Mouse (Mus musculus) embryonic facial prominence, embryonic 11.5 days (tissue): ENCODE data around the gene Dab1. TPM values are rescaled to one million over a fixed set of nuclear protein-coding genes. Genes with fewer than 3 reads are reported as not detected.

Experiments used
- ATAC-seq: fragments of 200-750 bp; cut with Nextera tagmentation; replicated peaks from 2 replicates; pipeline ENCODE4 v1.8.0; 2017; ENCODE audit warnings: low read depth; ENCODE audit not compliant: insufficient number of reproducible peaks, low FRiP score, low TSS enrichment
- DNase-seq: peaks from one replicate; pipeline ENCODE4 v3.0.0-alpha.2; 2015; ENCODE audit warnings: low spot score
- H3K27ac ChIP-seq: fragments of 300-500 bp; sonication (generic); replicated peaks from 2 replicates; pipeline ENCODE4 v1.5.1; 2014; ENCODE audit warnings: mild to moderate bottlenecking, low read depth, low read length, control low read depth
- H3K27me3 ChIP-seq: fragments of 300-500 bp; sonication (generic); 2 replicates; pipeline ENCODE4 v1.6.1; 2014; ENCODE audit warnings: mild to moderate bottlenecking, low read length, moderate library complexity, mixed read lengths; ENCODE audit not compliant: control insufficient read depth, insufficient read depth
- H3K36me3 ChIP-seq: fragments of 300-500 bp; sonication (generic); replicated peaks from 2 replicates; pipeline ENCODE4 v1.6.1; 2014; ENCODE audit warnings: low read depth, mild to moderate bottlenecking, low read length, moderate library complexity, mixed read lengths; ENCODE audit not compliant: control insufficient read depth, insufficient read depth
- H3K4me1 ChIP-seq: fragments of 300-500 bp; sonication (generic); 2 replicates; pipeline ENCODE4 v1.6.1; 2014; ENCODE audit warnings: low read length, mixed read lengths; ENCODE audit not compliant: control insufficient read depth, insufficient read depth
- H3K4me2 ChIP-seq: fragments of 300-500 bp; sonication (generic); 2 replicates; pipeline ENCODE4 v1.6.1; 2014; ENCODE audit warnings: low read depth, mild to moderate bottlenecking, control low read depth, low read length, moderate library complexity
- H3K4me3 ChIP-seq: fragments of 300-500 bp; sonication (generic); 2 replicates; pipeline ENCODE4 v1.5.1; 2014; ENCODE audit warnings: low read depth, low read length, control low read depth
- H3K9ac ChIP-seq: fragments of 300-500 bp; sonication (generic); replicated peaks from 2 replicates; pipeline ENCODE4 v1.6.1; 2014; ENCODE audit warnings: mild to moderate bottlenecking, control low read depth, low read length
- H3K9me3 ChIP-seq: fragments of 300-500 bp; sonication (generic); replicated peaks from 2 replicates; pipeline ENCODE4 v1.6.1; 2016; ENCODE audit warnings: mild to moderate bottlenecking, low read length, inconsistent platforms, mixed read lengths; ENCODE audit not compliant: control insufficient read depth
- WGBS: fragments of 180-500 bp; shearing (Covaris S2); extraction: QIAGEN DNeasy Blood & Tissue Kit; methylation state at CpG from one replicate; pipeline ENCODE4 v1.1.7; 2014; 5-methylcytosine and 5-hydroxymethylcytosine counted together
- polyA plus RNA-seq: library from polyadenylated mRNA; unstranded; fragments of >200 nt; fragmentation: Nextera tagmentation; extraction: Ambion mirVana; gene quantifications from 2 replicates; pipeline ENCODE4 v1.2.1, GENCODE M21; 2014

The Dab1 gene
- polyA plus RNA-seq, 1 experiment from 2014 or later = 17.6 TPM

GRCm38 (mm10) chr4:104229296-104229695, 610.1 kb downstream of the Dab1 start:
- Histone ChIP-seq H3K36me3 (no peaks in the 10 kb centered on the region), H3K27ac (no peak overlapping the region), H3K27me3 (no peaks in the 10 kb centered on the region), H3K4me2 (no peak overlapping the region), H3K4me3 (no peak overlapping the region), H3K4me1 (no peaks in the 10 kb centered on the region), H3K9me3 (no peaks in the 10 kb centered on the region), H3K9ac (no peak overlapping the region)
- ATAC-seq (no peak), DNase-seq (no peak)
- WGBS = 74% methylated on average over 3 of the region's 3 CpGs

DNA sequence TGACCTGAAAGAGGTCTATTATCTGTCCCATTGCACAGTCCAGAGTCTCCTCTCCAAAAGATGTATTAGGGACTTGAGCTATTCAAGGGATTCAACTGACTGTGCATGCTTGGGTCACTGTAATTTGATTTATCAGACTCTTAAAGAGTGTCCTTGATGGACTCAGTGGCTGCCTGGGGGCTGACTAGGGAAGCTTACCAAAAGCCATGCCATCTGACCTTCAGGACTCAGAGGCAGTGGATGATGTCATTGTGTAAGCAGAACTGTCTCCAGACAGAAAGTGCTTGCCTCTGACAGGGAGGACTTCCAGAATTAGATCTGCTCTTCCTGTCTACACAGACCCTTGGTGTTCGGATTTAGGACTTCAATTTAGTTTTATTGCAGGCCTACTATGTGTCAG, 627.3 kb downstream of the Dab1 start:
- 32% methylated on average over 1 of the region's 1 CpGs for WGBS

DNA sequence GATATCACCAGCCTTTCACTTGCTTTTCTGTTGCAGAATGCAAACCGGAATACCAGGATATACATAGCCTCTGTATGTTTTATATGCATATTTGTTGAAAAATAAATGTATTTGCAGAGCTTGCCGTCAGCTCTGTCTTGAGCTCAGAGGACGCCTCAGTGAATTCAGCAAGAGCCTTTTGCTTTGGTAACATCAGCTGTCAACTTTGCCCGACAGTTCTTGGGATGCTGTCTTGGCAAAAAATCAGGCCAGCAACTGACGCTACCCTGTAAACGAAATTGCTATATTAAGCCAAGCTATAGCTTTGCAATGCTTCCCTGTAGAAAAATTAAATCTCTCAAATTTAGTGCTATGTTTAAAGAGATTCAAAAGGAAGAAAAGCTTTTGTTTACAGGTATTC, 630.3 kb downstream of the Dab1 start:
- DNase-seq = no peak
- Histone ChIP-seq H3K4me1 (no peaks in the 10 kb centered on the region), H3K4me3 (no peak overlapping the region), H3K27ac (no peak overlapping the region), H3K27me3 (no peaks in the 10 kb centered on the region), H3K9ac (no peak overlapping the region), H3K4me2 (no peak overlapping the region), H3K36me3 (no peaks in the 10 kb centered on the region), H3K9me3 (no peaks in the 10 kb centered on the region)
- WGBS = 85% methylated on average over 6 of the region's 6 CpGs
- no peak for ATAC-seq

More for the DNA sequence above, 627.3 kb downstream of the Dab1 start:
- Histone ChIP-seq H3K27ac (no peak overlapping the region), H3K9me3 (no peaks in the 10 kb centered on the region), H3K9ac (no peak overlapping the region), H3K27me3 (no peaks in the 10 kb centered on the region), H3K4me3 (no peak overlapping the region), H3K36me3 (no peaks in the 10 kb centered on the region), H3K4me2 (no peak overlapping the region), H3K4me1 (no peaks in the 10 kb centered on the region)
- no peak for ATAC-seq
- DNase-seq = no peak

- Histone ChIP-seq H3K4me3 (no peak overlapping the region), H3K27ac (no peak overlapping the region), H3K4me1 (no peaks in the 10 kb centered on the region), H3K9ac (no peak overlapping the region), H3K9me3 (no peaks in the 10 kb centered on the region), H3K27me3 (no peaks in the 10 kb centered on the region), H3K36me3 (no peaks in the 10 kb centered on the region), H3K4me2 (no peak overlapping the region)
- DNase-seq = no peak
- ATAC-seq = no peak
- WGBS = 83% methylated on average over 8 of the region's 8 CpGs
Observed at GRCm38 (mm10) chr4:104257776-104258175, 638.6 kb downstream of the Dab1 start.

- no peak overlapping the region for H3K9ac ChIP-seq
- 83% methylated on average over 6 of the region's 6 CpGs for WGBS
- no peak overlapping the region for H3K4me2 ChIP-seq
- no peaks in the 10 kb centered on the region for H3K27me3 ChIP-seq
- H3K36me3 ChIP-seq = no peaks in the 10 kb centered on the region
- no peaks in the 10 kb centered on the region for H3K4me1 ChIP-seq
- H3K9me3 ChIP-seq = no peaks in the 10 kb centered on the region
- no peak overlapping the region for H3K27ac ChIP-seq
- H3K4me3 ChIP-seq = no peak overlapping the region
- ATAC-seq = no peak
- no peak for DNase-seq
Observed at GRCm38 (mm10) chr4:104269422-104270172, 650.4 kb downstream of the Dab1 start.

DNA sequence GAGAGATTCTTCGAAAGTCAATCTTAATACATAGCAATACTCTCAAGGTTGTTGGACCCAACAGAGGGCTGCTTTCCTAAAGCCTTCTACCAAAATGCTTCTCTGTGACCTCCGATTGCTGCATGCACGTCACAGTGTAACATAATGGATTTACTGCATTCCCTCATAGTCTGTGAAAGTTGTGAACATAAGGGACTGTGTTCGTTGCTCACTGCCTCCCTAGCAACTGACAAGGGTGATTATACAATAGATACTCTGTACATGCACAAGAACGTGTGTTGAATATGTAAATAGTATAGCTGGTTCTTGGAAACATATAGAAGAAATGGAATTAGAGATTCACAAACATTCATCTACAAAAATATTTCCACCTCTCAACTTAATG, 651.0 kb downstream of the Dab1 start:
- ATAC-seq (no peak), DNase-seq (no peak)
- no peak overlapping the region for H3K9ac ChIP-seq
- H3K4me2 ChIP-seq = no peak overlapping the region
- WGBS = 80% methylated on average over 5 of the region's 5 CpGs
- H3K4me3 ChIP-seq = no peak overlapping the region
- no peaks in the 10 kb centered on the region for H3K4me1 ChIP-seq
- H3K36me3 ChIP-seq = no peaks in the 10 kb centered on the region
- H3K27ac ChIP-seq = no peak overlapping the region
- H3K9me3 ChIP-seq = no peaks in the 10 kb centered on the region
- no peaks in the 10 kb centered on the region for H3K27me3 ChIP-seq

DNA sequence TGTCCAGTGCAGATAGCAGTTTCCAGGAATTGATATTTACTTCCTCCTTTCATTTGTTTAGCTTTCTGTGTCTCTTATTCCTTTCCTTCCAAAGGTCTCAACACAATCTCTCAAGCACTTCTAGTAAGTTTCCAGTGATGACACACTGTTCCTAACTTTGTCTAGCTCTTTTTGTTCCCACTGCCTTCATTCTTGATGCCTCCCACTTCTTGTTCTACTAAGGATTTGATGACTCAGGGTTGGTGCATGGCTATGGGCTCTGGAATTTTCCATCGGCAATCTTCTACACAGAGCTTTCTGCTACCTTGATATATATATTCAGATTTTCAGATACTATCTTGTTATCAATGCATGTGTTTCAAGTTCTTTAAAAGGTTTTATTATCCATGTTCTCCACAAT, 656.1 kb downstream of the Dab1 start:
- Histone ChIP-seq H3K27me3 (no peaks in the 10 kb centered on the region), H3K9ac (no peak overlapping the region), H3K4me2 (no peak overlapping the region), H3K4me3 (no peak overlapping the region), H3K27ac (no peak overlapping the region), H3K4me1 (no peaks in the 10 kb centered on the region), H3K36me3 (no peaks in the 10 kb centered on the region), H3K9me3 (no peaks in the 10 kb centered on the region)
- ATAC-seq (no peak), DNase-seq (no peak)
- WGBS = 98% methylated on average over 1 of the region's 1 CpGs

- Histone ChIP-seq H3K9ac (no peak overlapping the region), H3K4me1 (no peaks in the 10 kb centered on the region), H3K4me2 (no peak overlapping the region), H3K9me3 (no peaks in the 10 kb centered on the region), H3K27ac (no peak overlapping the region), H3K4me3 (no peak overlapping the region), H3K27me3 (no peaks in the 10 kb centered on the region), H3K36me3 (no peaks in the 10 kb centered on the region)
- DNase-seq (no peak), ATAC-seq (no peak)
- WGBS = 89% methylated on average over 7 of the region's 7 CpGs
Observed at GRCm38 (mm10) chr4:104276916-104277315, 657.8 kb downstream of the Dab1 start.
